Mouse (Mus musculus) gastrocnemius, adult 18-20 months (tissue): ENCODE results near the gene Derl3. TPM values are rescaled to one million over a fixed set of nuclear protein-coding genes. Genes with fewer than 3 reads are reported as not detected.
"Not testable (repeated sequence)": the region's sequence is repeated elsewhere in the genome, so short reads cannot be mapped to it uniquely, and the experiment has no call there.

Experiments used
- DNase-seq: peaks from one replicate; pipeline ENCODE4 v3.0.0; 2021; ENCODE audit warnings: low spot score
- long read RNA-seq, 2 experiments: library from polyadenylated mRNA; stranded (forward); transcript quantifications; one replicate each; pipeline ENCODE4 v2.0.0; 2021
- total RNA-seq, 2 experiments: library from RNA; stranded (reverse); gene quantifications; 2 replicates each; pipeline ENCODE4 v1.2.3; 2021

Gene Derl3
- under 1 TPM in 1 of 2 experiments, not detected in 1; 0.38 TPM for total RNA-seq
- long read RNA-seq, experiment 1 = 0 reads
- long read RNA-seq, experiment 2 = 0 reads

GRCm38 (mm10) chr10:75893089-75893750 is at the start of gene Derl3:
Gene Derl3 (plus strand): TSS chr10:75893413.
- peak; percentile 86 for DNase-seq

DNA sequence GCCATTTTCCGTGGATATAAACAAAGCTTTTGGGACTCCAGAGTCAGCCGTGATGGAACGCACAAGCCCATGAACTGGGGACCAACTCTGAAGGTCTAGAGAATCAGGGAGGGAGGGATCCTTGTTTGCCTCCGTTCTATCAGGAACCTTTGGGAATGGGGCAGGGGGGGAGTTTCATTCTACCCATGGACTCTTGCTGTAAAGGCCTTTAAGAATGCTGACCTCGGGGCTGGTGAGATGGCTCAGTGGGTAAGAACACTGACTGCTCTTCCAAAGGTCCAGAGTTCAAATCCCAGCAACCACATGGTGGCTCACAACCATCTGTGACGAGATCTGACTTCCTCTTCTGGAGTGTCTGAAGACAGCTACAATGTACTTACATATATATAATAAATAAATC is 49.3 kb upstream of the Derl3 start:
- DNase-seq = not testable (repeated sequence)

GRCm38 (mm10) chr10:75844800-75845199 is 48.4 kb upstream of the Derl3 start:
- DNase-seq = no peak

GRCm38 (mm10) chr10:75845306-75845930 is 47.8 kb upstream of the Derl3 start:
- no peak for DNase-seq

DNA sequence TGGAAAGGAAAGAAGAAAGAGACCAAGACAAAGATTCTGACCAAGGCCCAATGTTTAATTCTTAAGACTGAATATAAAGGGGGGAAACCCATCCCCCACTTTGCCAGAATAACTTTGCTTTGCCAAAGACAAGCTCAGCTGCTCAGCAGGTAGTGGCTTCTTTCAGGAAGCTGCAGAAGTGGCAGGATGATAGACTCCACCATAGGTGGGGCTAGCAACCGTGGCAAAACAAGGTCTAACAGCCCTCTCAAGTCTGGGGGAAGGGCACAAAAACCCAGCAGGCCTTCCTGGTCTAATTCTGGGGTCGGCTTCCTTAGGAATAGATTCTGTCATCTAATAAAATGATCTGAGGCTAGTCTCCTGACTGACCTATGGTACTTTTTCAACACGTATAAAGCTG is 44.8 kb upstream of the Derl3 start:
- DNase-seq = no peak

DNA sequence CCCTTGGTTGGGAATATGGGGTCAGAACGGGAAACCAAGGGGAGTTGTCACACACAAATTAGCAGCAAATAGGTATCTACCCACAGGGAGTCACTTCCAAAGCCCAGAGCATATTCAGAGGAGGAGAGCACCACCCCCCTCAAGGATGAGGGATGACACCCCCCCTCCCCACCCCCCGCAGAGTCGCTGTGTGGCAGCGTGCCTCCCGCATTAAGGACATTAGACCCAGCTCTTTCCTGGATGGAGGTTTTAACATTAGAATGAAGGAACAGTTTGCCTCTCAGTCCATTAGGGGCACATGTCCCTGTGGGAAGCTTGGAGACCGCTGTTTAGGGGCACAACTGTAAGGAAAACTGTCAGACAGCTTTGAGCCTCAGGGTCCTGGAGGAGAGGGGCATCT is 42.1 kb upstream of the Derl3 start:
- DNase-seq = no peak

GRCm38 (mm10) chr10:75851681-75852080 is 41.5 kb upstream of the Derl3 start:
- no peak for DNase-seq

DNA sequence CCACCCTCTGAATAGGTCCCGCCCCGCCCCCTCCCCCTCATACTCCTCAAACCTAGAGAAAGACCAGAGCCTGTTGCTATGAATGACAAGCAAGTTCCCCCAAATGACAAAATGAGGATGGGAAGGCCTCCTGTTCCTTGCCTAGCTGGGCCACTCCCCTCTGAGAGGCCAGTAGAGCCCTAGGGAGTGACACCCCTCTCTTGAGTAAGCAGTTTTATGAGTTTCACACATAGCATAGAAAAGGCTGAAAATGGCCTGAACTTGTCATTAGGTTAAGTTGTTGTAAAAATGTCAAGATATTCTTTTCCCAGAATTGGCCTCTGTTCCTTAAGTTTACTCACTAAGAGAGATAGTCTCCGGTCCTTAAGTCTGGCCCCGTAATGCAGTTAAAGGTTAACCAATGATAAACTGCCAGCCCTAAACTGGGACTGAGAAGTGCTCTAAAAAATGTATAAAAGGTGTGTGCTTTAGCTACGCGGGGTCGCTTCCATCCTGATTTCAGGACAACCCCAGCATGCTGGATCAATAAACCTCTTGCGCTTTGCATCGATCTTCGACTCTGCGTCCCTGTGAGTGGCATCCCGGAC is 40.6 kb upstream of the Derl3 start:
- DNase-seq = no peak

DNA sequence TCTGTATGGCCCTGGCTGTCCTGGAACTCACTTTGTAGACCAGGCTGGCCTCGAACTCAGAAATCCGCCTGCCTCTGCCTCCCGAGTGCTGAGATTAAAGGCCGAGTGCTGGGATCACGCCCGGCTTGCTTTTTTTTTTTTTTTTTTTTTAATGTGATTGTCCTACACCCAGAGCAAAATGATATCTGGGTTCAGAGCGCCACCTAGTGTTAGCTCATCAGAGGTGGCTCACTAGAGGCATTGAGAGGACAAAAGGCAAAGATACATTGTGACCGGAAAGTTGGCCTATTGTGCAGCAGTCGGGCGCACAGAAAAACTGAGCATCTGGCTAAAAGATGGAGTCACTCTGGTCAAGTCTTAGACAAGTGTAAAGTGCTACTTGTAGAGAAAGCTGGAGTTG is 39.8 kb upstream of the Derl3 start:
- peak; percentile 86 for DNase-seq

GRCm38 (mm10) chr10:75854096-75854495 is 39.1 kb upstream of the Derl3 start:
- no peak for DNase-seq

- DNase-seq = no peak
These were observed 38.4 kb upstream of the Derl3 start for GRCm38 (mm10) chr10:75854791-75855190.

DNA sequence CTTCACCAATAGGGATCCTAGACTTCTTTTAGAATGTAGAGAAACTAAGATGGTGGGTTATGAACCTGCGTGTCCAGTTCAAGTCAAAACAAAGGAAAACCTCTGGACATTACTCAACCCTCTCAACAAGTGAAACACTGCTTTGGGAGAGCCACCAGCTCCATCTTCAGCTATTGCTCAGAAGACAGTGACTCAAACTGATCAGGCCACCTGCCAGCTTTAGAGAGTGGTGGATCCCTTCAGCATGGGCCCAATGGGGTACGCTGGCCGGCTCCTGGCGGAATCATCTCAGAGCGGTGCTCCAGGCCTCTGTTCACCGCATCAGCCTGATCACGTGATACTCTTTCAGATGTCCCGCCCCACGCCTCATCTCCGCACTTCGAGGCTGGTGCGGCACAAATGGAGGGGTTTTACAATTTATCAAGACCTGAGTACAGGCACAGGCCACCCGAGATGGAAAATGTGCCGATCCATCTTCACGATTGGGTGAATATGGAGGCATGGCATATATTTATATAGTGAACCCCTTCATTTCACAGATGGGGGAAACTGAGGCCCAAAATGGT is 37.7 kb upstream of the Derl3 start:
- DNase-seq = no peak

DNA sequence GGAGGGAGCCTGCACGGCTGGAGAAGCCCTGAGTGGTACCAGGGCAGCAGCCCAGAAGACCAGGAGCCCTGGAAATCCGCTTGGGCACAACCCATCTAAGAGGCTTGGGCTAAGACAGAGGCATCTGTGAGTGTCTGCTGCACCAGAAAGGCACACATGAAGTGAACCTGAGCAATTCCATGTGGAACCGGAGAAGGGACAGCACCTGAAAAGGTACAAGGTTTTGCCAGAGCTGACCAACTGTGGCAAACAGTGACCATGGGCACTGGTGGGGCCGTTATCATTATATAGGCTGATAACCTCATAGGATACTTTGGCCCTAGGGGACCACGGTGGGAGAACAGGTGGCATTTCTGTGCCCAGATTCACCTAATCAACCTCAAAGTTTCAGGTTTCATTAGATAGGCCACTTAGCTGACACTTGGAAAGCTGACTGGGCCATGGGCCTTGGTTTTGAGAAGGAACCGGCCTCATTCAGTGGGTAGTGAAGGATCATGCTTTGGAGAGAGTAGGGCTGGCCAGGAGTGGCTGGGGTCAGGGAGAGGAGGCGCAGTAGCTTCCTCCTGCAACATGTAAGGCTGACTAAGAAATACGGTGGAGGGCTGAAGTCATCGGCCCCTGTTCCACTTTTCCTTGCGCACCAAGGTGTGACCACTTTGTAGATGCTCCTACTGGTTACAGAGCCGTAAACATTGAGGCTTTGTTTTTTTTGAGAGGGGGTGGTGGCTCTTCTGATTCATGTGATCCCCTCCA is 36.9 kb upstream of the Derl3 start:
- no peak for DNase-seq

DNA sequence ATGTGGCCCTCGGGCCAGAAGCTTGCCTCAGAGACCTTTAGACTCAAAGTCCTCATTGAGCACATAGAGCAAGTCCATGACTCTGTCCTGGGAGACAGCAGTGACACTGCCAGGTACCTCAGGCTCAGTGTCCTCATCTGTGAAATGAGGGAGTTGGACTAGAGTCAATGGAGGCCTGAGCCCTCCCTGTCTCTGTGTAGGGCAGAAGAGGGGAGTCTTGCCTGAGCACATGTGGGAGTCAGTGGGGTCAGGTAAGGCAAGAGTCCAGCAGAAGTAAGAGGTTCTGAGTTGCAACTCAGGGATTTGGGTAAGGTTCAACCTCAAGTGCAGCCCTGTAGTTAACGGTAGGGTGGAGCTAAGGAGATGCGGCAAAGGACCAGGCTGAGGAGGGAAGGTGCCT is 36.2 kb upstream of the Derl3 start:
- no peak for DNase-seq

DNA sequence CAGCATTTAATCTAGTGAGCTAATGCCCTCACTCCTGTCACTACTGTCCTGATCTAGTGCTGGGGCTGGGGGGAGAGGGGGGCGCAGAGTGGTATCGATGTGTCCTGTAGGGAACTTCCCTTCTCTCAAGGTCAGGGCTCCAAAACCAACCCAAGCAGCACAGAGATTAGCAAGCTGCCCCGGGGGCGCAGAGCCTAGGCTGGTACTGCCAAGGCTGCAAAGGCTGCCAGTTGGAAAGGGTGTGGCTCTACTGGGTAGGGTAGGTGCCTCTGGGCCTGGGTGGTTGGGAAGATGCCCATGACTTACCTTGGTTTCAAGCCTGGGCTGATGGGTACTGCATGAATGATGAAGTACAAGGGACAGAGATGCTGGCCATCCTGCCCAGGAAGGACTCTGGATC is 35.6 kb upstream of the Derl3 start:
- no peak for DNase-seq

DNA sequence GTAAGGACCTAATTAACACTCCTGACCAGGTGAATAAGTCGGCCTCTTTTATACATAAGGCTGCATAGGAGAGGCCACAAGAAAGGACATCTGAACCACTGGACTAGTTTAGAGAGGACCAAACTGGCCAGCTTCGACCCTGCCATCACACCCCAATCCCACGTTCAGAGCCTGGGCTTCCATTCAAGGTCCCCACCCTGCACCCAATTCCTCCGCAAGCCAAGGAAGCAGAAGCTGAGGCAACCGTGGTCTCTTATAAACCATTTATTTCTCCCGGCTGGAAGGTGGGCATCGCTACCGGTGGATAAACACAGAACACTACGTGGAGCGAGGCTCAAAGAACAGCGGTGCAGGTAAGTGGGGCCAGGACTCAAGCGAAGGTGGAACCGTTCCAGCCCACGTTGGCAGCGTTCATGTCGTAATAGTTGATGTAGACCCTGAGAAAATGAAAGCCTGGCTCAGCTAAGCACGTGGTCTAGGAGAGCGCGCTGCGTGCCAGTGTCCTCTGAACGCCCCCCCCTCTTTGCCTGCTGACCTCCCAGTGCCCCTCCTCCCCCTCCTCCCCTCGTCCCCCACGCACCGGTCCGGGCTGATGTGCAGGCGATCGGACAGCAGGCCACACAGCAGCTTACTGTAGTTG is 34.0 kb upstream of the Derl3 start:
- DNase-seq = no peak

GRCm38 (mm10) chr10:75859786-75860470 is 33.3 kb upstream of the Derl3 start, which contains the start of gene Mif:
Gene Mif (minus strand): TSS chr10:75860240.
- DNase-seq = peak; percentile 84

- no peak for DNase-seq
These were observed 32.5 kb upstream of the Derl3 start for GRCm38 (mm10) chr10:75860746-75861145.

DNA sequence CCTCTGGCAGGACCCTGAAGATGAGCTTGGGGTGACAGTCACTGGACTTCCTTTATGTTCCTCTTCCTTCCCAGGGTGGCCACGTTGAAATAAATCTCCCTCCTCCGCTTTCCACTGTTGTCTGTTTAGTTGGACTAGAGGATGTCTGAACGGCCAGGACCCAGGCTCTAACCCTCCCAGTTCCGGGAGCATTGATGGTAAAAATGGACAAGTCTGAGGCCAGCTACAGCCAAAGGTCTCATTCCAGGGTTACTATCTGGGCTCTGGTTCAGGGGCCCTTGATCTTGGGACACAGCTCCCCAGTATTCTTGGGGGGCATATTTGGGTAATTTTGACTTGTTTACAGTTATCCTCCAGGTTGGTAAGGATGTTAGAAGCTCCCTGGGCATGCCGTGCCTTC is 31.6 kb upstream of the Derl3 start:
- no peak for DNase-seq

GRCm38 (mm10) chr10:75872025-75872914 is 20.9 kb upstream of the Derl3 start:
- no peak for DNase-seq
